Mouse (Mus musculus): Measurements from ENCODE around the gene Igfbp2.

DNA sequence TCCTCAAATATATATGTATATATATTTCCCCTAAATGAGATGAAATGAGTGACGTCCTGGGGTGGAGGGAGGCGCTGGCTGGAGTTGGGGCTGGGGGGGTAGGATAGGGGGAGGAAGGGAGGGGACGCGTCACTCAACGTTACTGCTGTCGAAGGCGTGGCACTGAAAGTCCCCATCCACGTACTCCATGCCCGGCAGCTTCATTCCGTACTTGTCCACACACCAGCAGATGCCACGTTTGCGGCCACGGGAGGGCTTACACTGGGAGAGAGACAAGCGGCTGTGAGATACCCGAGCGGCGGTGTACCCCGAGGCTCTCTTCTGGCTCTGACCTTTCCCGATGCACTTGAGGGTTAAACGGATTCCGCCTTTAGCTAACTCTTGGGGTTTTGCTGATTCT lies 37.9 kb downstream of the Igfbp2 start:
- TF ChIP-seq CTCF (IDR thresholded peaks at IDR 0.05; ENCODE audit: borderline replicate concordance, extremely low read depth, insufficient read depth, insufficient read length) (no peak), POLR2A (IDR thresholded peaks at IDR 0.05; ENCODE audit: borderline replicate concordance, extremely low read depth, insufficient read depth, insufficient read length, poor library complexity, severe bottlenecking) (no peak)

All from brain, embryonic 14.5 days (tissue).